Mouse (Mus musculus) heart, postnatal 14 days (tissue): ENCODE data around the gene Ccdc57. TPM values are rescaled to one million over a fixed set of nuclear protein-coding genes. Genes with fewer than 3 reads are reported as not detected.

Experiments used
- DNase-seq, 2 experiments: peaks; one replicate each; pipeline ENCODE4 v3.0.0; 2021 to 2022
- intact Hi-C: fragments of 180-260 bp; cut with DNase I; formaldehyde crosslinking; loops from one replicate; pipeline ENCODE4 v1.15.1; 2025
- total RNA-seq, 2 experiments: library from RNA; stranded (reverse); gene quantifications; 2 replicates each; pipeline ENCODE4 v1.2.3; 2021

Gene Ccdc57
- total RNA-seq, 2 experiments from 2014 or later, result 1.2 to 1.6 TPM

DNA sequence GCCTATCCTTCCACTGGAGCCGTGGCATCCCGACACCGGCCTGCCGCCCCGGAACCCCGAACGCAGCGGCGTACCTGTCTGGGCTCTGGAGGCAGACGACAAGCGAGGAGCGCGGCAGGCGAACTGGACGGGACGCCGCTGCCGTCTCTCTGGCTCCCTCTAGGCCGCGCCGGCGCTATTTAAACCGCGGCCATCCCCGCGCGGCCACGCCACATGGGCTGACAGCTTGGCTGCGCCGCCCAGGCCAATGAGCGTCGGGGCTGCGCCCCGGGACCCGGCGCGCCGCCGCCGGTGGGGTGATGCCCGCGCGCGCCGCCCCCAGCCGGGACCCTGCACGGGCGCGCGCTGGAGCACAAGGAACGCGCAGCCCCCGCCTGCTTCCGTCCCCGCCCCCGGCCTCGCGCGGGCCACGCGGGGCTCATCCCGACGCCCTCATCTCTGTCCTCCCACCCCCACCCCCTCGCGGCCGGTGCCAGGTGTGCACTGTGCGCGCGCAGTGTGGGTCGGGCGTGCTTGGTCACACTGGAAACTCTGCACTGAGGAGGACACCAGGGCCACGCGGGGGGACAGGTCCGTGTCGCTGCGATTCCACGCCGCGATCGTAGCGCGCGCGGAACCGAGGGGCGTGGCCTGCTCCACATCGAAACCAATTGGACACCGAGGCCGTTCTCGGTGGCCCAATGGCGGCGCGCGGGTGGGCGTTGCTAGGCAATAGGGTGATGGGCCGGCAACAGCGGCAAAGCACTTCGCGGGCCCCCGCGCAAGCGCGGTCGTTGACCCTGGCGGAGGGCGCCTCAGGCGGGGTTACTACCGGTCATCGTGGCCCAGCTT, 108.5 kb downstream of the Ccdc57 start, which contains the start of gene Fasn:
Fasn (minus strand) TSS at position 592 of the 831 bp plus-strand sequence.
- peak; percentile 96 for DNase-seq
- intact Hi-C loops, result loop anchor here (2.0 to 5.0 kb wide), 2 partner anchors 78 to 167 kb away; partner anchors contain the start of gene Csnk1d

GRCm38 (mm10) chr11:120823551-120823947, 109.1 kb downstream of the Ccdc57 start:
- intact Hi-C loops, result loop anchor here (5.0 kb wide), 1 partner anchor 79 kb away; no protein-coding TSS in a partner anchor
- no peak for DNase-seq

DNA sequence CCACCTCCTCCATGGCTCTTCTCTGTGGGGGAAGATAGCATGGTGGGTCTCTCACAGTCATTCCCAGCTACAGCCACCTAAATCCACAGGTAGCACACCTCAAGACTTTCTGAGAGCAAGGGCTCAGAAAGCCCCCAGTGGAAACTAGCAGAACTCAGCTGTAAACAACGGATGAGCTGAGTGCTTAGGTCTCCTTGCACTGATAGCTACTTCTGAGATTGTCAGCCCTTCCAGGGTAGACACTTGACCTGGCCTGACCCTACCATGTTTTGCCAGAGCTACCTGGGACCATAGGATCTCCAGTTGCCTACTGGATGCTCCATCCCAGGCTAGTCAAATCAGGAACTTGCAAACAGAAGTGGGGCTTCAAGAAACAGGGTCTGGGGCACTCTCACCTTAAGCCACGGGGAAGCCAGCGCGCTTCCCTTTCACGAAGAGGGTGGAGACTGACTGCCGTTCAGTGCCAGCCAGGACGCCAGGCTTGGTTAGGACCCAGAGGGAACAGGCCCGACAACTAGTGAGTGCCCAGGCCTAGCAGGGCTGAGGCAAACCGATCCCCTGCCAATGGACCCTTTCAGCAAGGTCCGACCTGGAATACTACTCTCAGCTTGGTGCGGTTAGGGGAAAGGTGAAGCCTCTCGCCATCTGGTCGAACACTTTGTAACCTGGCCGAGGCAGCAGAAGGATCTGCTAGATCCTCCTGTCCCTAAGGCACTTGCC, 109.7 kb downstream of the Ccdc57 start:
- intact Hi-C loops, result loop anchor here (5.0 kb wide), 1 partner anchor 79 kb away; no protein-coding TSS in a partner anchor
- DNase-seq, result peak; percentile 20 to 28

DNA sequence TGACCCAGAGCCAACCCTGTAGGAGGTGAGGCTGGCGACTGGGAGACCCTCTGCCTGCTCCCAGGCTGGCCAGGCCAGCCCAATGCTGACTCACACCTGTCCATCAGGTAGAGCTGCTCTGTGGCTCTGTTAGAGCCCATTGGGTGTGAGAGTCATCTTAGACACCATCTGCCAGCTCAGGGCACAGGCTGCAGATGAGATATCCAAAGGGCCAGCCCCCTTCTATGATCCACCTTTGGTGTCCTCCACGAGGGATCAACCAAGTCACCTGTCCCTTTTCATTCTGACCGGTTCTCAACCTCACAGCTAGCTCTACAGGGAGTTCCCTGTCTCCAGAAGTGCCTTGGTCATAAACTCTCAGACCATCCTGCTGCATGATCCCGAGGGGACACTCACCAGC, 110.4 kb downstream of the Ccdc57 start:
- DNase-seq, result no peak
- intact Hi-C loops, result loop anchor here (5.0 kb wide), 1 partner anchor 80 kb away; no protein-coding TSS in a partner anchor

- DNase-seq, result peak; percentile 38 to 56
- intact Hi-C loops, result loop anchor here (5.0 kb wide), 1 partner anchor 81 kb away; no protein-coding TSS in a partner anchor
Measured at GRCm38 (mm10) chr11:120821076-120821922, 111.4 kb downstream of the Ccdc57 start.

GRCm38 (mm10) chr11:120820546-120820945, 112.1 kb downstream of the Ccdc57 start:
- DNase-seq, result no peak
- intact Hi-C loops, result loop anchor here (5.0 kb wide), 1 partner anchor 82 kb away; no protein-coding TSS in a partner anchor

DNA sequence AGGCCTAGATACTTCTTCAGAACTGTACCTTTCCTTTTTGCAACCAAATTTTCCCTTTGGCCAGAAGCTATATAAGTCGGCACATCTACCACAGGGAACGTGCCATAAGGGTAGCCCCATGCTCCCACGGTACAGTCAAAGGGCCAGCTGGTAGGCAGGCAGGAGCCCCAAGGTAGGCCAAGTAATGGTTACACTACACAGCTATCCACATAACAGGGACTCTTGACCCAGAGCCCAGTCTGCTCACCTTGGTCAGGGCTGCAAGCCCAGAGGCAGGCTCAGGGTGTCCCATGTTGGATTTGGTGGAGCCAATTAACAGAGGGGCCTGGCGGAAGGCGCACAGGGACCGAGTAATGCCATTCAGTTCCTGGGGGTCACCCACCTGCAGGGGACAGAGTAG, 113.1 kb downstream of the Ccdc57 start:
- intact Hi-C loops, result no loop called here
- DNase-seq, result no peak

- DNase-seq, result no peak
- intact Hi-C loops, result no loop called here
Measured at GRCm38 (mm10) chr11:120818251-120818650, 114.4 kb downstream of the Ccdc57 start.

DNA sequence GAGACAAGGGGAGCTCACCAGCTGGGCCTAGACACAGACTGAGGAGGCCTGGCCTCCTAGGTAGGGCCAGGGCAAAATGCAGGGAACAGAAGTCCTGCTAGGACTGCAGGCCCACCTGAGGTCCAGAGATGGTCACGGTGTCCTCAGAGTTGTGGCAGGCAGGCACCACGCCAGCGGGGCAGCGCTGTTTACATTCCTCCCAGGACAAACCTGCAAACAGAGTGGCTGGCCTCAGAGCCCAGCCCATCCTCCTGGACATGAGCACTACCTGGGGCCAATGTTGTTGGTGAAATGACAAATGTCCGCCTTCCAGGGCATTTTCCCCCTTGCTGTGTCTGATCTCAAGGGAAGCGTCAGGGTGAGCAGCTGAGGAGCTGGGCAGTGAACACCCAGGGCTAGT, 115.3 kb downstream of the Ccdc57 start:
- intact Hi-C loops, result no loop called here
- no peak for DNase-seq

DNA sequence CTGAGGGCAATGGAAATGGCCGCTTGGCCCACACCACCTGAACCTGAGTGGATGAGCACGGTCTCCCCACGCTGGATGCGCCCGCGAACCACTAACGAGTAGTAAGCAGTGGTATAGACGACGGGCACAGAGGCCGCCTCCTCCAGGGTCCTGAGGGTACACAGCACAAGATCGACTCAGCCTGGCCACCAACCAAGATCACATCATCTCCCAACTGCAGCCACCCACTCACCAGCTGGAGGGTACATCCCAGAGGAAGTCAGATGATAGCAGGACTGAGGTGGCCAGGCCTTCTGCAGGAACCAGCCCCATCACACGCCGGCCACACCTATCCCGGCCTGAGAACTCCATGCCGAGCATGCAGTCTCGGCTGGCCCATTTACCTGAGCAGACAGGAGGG, 120.6 kb downstream of the Ccdc57 start:
- DNase-seq, result no peak
- intact Hi-C loops, result no loop called here

DNA sequence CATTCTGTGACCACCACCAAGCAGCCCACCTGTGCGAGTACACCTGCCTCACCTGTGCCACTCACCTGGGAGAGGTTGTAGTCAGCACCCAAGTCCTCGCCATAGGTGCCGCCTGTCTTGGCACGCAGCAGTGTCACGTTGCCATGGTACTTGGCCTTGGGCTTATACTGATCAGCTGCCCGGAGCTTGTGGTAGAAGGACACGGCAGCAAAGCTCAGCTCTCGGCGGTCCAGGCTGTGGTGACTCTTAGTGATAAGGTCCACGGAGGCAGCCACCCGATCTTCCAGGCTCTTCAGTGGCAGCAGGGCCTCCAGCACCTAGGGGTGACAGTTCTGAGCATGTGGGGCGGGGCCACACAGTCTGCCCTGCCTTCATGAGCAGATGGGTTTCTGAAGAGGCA, 124.7 kb downstream of the Ccdc57 start:
- intact Hi-C loops, result no loop called here
- no peak for DNase-seq

- no peak for DNase-seq
- intact Hi-C loops, result no loop called here
Measured at GRCm38 (mm10) chr11:120805375-120806298, 127.0 kb downstream of the Ccdc57 start.

DNA sequence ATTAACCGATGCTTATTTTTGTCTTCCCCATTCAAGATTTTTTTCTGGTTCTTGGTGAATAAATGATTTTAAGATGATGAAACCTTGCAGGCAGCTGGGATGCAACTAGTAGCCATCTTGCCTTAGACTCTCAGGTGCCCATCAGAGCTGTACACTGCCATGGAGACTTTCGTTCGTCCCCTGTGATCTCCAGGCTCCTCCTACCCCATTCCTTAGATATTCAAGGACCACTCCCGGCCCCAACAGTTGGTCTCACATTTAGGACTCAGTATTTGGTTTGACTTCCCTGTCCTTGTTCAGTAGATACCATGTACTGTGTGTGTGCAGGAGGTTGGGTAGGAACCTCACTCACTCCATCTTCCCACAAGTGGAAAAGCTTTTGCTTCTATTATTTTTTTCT, 127.9 kb downstream of the Ccdc57 start:
- intact Hi-C loops, result loop anchor here (5.0 kb wide), 1 partner anchor 98 kb away; no protein-coding TSS in a partner anchor

DNA sequence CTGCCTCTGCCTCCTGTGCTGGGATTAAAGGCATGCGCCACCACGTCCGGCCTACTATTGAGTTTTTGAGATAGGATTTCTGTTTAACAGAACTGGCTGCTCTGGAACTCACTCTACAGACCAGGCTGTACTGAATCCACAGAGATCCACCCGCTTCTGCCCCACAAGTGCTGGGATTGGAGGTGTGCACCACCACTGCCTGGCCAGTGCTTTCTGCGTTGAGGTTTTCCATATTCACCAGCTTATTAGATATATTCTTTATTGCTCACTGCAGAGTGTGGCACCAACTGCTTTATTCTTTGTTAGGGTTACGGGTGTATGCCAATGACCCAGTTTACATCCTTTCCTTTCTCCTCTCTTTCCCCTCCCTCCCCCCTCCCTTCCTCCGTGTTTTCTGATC, 128.4 kb downstream of the Ccdc57 start:
- DNase-seq, result no peak
- intact Hi-C loops, result loop anchor here (5.0 kb wide), 1 partner anchor 98 kb away; no protein-coding TSS in a partner anchor

More for the DNA sequence above, 127.9 kb downstream of the Ccdc57 start:
- no peak for DNase-seq

GRCm38 (mm10) chr11:120800061-120800904, 132.4 kb downstream of the Ccdc57 start:
- peak; percentile 88 to 94 for DNase-seq
- intact Hi-C loops, result loop anchor here (5.0 kb wide), 1 partner anchor 102 kb away; no protein-coding TSS in a partner anchor

DNA sequence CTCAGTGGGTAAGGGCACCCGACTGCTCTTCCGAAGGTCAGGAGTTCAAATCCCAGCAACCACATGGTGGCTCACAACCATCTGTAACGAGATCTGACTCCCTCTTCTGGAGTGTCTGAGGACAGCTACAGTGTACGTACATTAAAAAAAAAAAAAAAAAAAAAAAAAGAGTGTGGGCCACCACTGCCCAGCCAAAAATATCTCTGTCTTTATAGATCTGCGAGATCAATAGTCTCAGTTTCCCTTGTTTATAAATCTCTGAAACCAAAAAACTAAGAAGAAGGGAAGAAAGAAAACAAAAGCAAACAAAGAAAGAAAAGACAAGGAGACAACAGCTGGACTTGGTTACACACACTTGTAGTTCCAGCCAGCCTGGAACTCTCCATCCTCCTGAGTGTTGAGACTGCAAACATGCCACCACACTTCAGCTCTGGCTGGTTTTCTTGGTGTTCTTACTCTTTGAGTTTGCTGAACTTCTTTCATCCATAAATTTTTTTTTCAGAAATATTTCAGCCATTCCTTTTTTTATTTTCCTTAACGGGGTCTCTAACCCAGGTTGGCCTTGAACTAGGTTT, 133.3 kb downstream of the Ccdc57 start:
- DNase-seq, result no peak
- intact Hi-C loops, result loop anchor here (5.0 kb wide), 1 partner anchor 177 kb away; no protein-coding TSS in a partner anchor

GRCm38 (mm10) chr11:120798244-120798643, 134.4 kb downstream of the Ccdc57 start:
- DNase-seq, result no peak
- intact Hi-C loops, result loop anchor here (5.0 kb wide), 1 partner anchor 176 kb away; no protein-coding TSS in a partner anchor

- no peak for DNase-seq
- intact Hi-C loops, result loop anchor here (5.0 kb wide), 1 partner anchor 174 kb away; no protein-coding TSS in a partner anchor
Measured at GRCm38 (mm10) chr11:120796614-120796946, 136.1 kb downstream of the Ccdc57 start.
